Mouse (Mus musculus) kidney, postnatal 36 days (tissue): ENCODE measurements around the gene Gm10959.

Experiments used
- DNase-seq, 2 experiments: peaks; one replicate each; pipeline ENCODE4 v3.0.0; 2021 to 2022; ENCODE audit warnings: mixed read lengths in 2 of 2

Gm10959 gene

DNA sequence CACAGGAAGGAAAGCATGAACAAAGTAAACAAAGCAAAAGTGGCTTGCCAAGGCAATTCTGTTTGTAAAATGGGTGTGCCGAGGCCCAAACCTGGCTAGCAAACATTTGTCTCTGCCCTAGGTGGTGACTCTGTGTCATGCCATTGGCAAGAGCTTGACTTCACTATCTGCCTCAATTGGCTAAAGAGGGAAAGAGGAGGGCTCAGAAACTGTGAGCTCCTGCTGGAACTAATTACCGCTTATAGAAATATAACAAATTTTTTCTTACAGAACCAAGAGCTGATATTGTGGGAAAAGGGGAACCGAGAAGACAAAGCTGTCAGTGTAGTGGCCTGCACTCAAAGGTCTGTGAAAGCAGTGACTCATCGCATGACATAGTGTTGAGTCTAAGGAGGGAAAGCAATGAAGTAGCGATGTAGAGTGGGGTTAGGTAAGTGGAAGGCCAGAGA lies 30.8 kb downstream of the Gm10959 start:
- DNase-seq = no peak

DNA sequence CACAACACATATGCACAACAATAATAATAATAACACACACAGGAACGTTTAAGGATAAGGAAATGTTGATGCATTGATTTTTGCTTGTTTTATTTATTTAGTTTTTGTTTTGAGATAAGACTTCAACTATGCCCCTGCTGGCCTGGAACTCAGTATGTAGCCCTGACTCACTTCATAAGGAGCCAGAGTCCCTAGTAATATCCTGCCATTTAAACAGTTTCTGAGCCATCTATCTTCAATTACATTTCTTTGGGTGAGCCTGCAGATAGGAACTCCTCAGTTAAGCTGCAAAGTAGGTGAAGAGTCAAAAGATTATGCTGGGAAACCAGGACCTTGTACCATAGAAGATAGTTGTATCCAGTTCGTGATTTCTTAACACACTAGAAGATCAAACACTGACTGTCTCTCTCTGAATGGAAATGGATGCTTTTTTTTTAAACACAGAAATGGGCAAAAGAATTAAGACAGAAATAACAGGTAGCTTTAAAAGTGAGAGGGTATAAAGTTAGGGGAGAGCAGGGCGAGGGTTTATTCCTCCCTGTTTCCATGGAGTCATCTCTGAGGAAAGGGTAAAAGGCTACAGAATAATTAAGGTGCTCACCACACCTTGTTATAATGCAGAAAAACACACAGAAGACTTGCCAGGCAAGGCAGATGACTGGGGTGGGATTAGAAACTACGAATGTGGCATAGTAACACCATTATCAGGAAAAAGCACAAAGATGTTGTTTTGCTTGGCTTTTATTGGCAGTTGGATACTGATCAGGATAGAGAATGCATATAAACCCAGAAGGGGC lies 31.5 kb downstream of the Gm10959 start:
- no peak for DNase-seq

DNA sequence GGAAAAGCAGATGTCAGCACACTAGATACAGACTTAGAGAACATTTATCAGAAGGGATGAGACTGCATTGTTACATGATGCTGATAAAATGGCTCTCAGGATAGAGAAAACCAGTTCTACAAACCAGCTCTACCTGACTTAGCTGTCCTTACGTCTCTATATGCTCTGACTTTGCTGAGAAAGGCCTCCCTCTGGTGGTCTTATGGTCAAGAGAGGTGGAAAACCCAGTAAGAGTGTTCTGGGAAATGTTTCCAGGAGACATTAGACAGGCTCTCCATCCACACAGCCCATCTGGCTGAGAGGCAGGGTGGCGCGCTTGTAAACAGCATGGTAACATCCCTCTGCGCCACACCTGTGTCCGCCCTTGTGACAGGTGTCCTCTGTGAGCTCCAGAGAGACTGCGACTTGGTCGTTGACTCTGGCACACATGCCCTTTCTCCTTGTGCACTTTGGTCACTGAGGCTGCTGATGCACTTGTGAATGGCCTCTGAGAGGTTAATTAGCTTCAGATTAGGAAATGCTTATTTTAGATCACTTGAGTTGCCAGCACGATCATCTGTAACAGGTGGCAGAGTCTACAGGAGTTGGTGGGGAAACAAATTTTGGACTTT lies 40.4 kb downstream of the Gm10959 start:
- no peak for DNase-seq

DNA sequence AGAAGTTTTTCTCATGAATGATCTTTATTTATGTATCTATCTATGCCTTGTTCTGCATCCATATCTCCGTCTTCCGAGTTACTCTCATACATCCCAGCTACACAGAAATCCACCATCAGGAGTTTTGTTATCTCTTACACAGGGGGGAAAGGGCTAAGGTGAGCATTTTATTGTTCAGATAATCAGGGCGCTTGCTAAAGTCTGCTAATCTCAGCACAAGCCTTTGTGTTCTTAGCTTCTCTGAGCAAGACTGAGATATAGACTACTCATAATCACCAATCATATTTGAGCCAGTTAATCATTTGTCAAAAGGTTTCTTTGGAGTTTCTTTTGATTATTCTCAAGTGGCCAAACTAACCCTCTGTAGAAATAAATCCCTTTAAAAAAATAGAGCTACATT lies 41.6 kb downstream of the Gm10959 start:
- no peak for DNase-seq

DNA sequence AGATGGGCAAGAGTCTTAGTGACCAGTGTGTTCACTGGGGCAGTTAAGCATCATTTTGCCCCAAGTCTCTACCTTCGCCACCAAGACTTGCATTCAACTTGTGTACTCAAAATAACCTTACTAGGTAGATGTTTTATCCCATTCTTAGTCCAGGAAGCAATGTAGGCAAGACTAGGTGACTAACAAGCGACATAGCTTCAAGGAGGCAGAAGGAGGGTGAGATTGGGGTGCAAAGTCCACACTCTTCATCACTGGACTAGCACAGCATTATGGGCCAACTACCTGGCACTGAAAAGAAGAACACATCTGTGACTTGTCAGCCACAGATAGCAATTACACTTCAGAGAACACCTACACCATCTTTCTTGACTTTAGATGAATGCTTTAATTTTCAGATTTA lies 42.3 kb downstream of the Gm10959 start:
- no peak for DNase-seq

DNA sequence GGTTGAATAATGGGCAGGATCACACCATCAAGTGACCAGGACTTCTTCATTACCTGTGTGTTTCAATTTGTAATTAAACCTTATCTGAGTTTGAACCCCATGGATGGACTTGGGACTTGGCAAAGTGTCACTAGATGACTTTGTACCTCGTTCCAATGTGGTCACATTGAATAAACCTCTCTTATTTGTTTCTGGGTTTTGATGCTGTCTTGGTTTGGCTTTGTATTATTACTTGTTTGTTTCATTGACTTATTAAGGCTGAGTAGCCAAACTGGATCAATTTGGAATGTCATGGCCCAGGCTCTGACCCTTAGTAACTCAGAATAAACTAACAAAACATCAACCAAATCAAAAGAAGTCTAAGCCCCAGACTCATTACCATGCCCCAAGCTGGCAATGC lies 47.6 kb downstream of the Gm10959 start:
- no peak for DNase-seq

DNA sequence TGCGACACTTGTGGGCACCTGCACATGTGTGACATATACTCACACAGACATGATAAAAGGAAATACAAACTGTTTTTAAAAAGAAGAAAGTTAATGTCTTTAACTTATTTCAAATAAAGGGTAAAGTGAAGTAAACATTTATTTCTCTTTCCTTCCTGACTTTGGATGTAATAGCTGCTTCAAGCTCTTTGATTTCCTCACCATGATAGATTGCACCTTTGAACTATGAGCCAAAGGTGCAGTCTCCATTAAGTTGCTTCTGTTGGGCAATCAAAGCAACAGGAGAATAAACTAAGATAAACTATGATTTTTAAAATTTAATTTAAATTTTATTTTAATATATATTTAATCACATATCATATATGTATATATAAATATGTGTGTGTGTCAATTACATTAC lies 50.9 kb downstream of the Gm10959 start:
- DNase-seq = no peak

DNA sequence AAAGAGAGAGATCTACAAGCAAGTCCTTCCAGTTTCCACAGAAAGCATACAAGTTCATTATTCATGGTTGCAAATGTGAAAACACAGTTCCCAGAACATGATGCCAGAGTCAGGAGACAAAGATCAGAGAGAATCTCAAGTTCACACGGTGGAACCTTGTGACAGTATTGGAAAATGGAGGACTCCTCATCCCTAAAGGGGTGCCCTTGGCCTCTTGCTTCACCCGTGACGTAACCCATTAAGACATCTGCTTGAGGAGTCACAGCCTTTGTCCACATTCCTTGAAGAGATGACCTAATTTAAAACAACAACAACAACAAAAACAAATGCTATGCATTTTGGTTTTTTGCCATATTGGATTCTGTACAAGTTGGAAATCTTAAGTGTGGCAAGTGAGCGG lies 54.1 kb downstream of the Gm10959 start:
- no peak for DNase-seq
